Mouse (Mus musculus) cerebellum, adult 2 months (tissue): ENCODE measurements around the gene Dppa5a.
A peak's percentile ranks its signal among the peaks of the same experiment; 100 is the strongest.

Experiments
- CTCF ChIP-seq: fragments of 200-500 bp; IDR thresholded peaks from 2 replicates; pipeline ENCODE4 v1.5.1; 2011; ENCODE audit warnings: low read depth, mild to moderate bottlenecking, control low read depth, low read length, moderate library complexity, borderline replicate concordance; ENCODE audit not compliant: insufficient read depth
- POLR2A ChIP-seq: fragments of 200-500 bp; IDR thresholded peaks from 2 replicates; pipeline ENCODE4 v1.6.1; 2011; ENCODE audit warnings: low read length, control low read depth, borderline replicate concordance; ENCODE audit not compliant: insufficient read depth

GRCm38 (mm10) chr9:78358053-78358452 lies 9.9 kb downstream of the Dppa5a start:
- TF ChIP-seq POLR2A (no peak), CTCF (peak; percentile 63; the same call in 1 of the 2 replicates)
